Mouse (Mus musculus) adrenal gland, postnatal 10 days (tissue): ENCODE results near the gene Palld. TPM values are rescaled to one million over a fixed set of nuclear protein-coding genes. Genes with fewer than 3 reads are reported as not detected.

ENCODE experiments used
- DNase-seq: peaks from one replicate; pipeline ENCODE4 v3.0.0; 2021; ENCODE audit warnings: mixed read lengths
- total RNA-seq, 2 experiments: library from RNA; stranded (reverse); gene quantifications; 2 replicates each; pipeline ENCODE4 v1.2.3; 2021

Palld gene
- total RNA-seq, 2 experiments from 2014 or later, result 32.3 to 37.3 TPM

GRCm38 (mm10) chr8:61730669-61731068 lies 171.8 kb downstream of the Palld start:
- no peak for DNase-seq

- DNase-seq, result no peak
These were observed 177.0 kb downstream of the Palld start for GRCm38 (mm10) chr8:61725306-61726017.

DNA sequence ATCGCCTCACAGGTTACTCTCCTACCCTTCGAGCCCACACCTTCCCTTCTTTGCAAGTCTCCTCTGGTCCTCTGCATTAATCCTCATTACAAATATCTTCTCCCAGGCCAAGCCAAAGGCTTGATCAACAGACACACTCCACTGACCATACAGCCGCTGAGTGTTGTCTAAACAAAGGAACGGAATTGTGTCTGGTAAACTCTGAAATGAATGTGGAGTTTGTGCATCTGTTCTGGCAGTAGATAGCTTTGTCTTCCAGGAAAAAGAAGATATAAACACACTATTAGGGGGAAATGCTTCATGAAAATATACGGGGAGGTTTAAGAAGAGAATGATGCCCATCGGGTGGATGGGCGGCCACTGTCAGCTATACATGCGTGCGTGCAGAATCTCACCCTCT lies 180.3 kb downstream of the Palld start:
- no peak for DNase-seq

DNA sequence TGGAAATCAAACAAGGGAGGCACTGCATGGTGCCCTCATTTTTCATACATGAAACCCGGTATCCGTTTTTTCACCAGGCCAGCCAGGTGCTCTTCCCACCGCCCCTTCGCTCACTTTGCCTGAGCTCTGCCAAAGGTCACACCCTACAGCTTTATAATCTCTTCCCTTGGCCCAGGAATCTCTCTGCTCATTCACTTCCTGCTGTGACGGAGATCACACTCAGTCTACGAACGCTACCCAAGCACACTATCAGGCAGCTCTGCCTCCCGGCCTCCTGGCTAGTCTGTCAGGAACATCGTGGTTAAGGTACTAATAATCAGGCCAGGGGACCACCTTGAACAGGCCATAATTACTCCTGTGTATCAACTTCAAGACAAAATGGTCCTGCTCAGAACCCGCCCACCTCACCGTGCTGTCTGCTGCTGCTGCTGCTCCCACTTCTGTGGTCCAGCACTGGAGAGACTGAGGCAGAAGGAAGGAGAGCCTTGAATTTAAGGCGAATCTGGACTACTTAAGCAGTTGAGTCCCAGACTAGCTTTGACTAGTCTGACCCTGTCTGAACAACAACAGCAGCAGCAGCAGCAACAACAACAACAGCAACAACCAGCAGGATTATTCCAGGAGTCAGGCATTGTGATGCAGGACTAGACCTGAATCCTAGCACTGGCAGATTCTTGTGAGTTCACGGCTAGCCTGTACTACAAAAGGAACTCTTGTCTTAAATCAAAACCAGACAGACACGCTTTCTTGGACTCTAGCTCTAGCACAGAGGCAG lies 187.0 kb downstream of the Palld start:
- no peak for DNase-seq

GRCm38 (mm10) chr8:61714293-61714831 lies 188.1 kb downstream of the Palld start:
- no peak for DNase-seq

DNA sequence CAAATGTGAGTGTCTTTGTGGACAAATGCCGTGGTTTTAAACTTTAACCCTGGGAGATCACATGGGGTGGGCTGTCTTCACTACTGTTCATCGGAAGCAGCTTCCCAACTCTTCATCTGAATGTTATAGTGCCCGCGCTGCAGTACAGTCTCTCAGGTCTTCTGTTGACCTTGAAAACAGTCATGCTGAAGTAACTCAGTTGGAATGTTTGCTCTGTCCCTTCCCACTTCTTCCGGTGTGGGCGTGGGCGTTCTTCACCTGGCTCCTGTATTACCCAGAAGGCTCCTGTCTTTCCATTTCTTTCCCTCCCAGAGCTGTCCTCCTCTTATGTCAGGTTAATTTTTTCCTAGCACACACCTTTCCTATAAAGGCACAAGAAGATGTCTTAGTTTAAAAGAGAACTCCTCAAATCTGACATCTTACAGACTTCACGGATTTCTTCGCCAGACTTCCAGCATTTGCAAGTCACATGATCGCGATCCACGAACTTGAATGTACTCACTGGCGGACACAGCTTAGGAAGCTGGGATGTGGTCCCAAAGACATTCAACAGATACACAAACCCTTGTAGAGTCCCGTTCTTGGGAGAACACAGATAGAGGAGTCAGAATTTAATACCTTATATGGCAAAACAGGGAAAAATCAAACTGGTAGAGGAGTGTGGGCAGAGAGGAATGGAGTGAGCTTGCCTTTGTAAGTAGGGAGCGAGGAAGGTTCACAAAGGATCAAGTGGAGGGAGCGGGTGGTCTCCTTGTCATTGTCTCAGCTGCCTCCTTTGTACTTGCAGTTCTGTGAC lies 189.1 kb downstream of the Palld start:
- no peak for DNase-seq

DNA sequence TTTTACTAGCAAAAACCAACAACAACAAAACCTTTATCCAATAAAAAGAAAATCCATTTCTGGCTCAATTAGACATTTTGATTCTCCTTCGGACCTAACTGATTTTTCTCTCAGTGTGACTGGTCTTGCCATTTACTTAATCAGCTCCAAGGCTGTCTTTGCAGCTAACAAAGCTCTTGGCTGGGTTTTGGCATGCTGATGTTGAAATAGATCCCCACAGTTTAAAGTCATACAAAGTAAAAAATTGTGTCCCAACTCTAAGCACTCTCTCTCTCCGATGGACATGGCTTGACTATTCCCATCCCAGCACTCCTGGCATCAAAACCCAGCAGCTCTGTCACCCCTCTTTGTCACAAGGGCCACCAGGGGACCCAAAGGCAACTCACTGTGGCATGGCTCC lies 190.1 kb downstream of the Palld start:
- peak; percentile 8 for DNase-seq

DNA sequence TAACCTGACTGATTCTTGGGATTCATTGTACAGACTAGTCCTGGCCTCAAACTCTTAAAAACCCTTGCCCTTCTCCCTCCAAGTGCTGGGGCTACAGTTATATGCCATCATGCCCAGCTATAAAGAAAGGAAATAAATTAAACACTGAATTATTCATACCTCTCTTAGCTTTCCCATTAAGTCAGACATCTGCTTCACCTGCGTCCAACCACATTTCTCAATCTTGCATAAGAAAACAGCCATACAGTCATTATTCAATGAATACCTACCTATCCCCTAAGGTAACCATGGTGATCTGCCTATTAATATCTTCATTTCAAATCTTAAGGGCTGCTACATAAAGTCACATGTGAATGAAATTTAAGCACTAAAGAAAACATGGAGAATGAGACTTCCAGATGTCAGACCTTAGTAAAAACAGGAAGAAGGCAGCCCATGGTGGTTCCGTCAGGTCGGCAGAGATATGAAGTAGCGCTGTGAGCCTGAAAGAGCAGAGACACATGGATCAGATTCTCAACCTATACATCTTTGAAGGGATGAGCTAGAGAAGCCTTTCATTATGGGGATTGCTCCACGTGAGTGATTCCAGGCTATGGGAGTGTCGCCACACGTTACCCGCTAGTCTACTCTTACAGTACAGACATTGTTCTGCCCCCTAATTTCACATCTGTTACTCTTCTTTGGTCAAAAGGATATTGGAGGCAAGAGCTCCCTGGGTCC lies 193.7 kb downstream of the Palld start:
- DNase-seq, result no peak

GRCm38 (mm10) chr8:61705491-61705890 lies 197.0 kb downstream of the Palld start:
- DNase-seq, result no peak

GRCm38 (mm10) chr8:61702122-61702521 lies 200.4 kb downstream of the Palld start:
- DNase-seq, result no peak

GRCm38 (mm10) chr8:61700932-61701681 lies 201.4 kb downstream of the Palld start:
- no peak for DNase-seq

GRCm38 (mm10) chr8:61700298-61700697 lies 202.2 kb downstream of the Palld start:
- DNase-seq, result peak; percentile 22

DNA sequence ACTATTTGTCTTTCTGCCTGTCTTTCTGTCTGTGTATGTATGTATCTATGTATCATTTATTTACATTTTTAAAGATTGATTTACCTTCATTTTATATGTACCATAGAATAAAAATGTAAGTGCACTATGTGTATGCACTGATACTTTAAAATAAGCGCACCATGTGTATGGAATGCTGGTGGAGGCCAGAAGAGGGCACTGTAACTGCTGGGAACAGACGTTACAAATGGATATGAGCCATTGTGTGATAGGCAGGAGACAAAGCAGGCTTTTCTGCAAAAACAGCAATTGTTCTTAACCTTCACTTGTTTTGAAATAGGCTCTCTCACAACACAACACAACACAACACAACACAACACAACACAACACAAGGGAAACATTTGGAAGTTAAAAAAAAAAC lies 203.5 kb downstream of the Palld start:
- no peak for DNase-seq

- DNase-seq, result no peak
These were observed 204.6 kb downstream of the Palld start for GRCm38 (mm10) chr8:61697728-61698385.

GRCm38 (mm10) chr8:61696846-61697455 lies 205.5 kb downstream of the Palld start:
- no peak for DNase-seq

- DNase-seq, result no peak
These were observed 207.1 kb downstream of the Palld start for GRCm38 (mm10) chr8:61695416-61695815.

DNA sequence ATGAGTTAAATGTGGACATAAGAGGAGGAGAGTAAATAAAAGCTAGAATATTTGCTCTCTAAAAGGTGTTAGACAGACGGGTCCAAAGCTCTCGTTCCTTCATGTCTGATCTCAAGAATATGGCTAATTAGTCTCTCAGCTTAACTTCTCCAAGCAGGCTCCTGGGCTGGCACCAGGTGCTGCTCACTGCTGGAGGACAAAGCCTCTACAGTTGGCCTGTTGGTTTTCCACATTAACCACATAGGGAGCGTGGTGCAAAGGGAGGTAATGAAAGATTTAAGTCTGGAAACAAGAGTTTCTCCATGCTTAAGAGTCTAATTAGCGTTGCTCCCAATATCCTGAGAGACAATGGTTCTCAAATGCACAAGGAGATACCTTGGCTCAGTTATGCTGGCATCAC lies 209.6 kb downstream of the Palld start:
- DNase-seq, result no peak

DNA sequence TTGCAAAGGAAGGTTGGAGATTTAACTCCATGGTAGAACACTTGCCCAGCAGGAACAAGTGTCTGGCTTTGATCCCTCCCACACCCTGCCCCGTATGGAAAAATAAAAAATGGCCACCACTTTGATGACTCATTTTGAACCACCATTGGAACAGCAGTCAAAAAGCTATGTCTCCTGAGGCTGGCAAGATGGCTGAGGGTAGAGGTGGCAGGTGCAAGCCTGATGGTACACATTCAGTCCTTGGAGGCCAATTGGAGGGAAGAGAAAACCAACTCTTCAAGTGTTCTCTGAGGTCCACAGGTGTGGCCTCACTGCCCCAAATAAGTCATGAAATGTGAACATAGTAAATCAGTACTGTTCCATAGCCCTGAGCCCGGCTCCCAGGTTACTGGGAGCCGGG lies 210.4 kb downstream of the Palld start:
- DNase-seq, result no peak

DNA sequence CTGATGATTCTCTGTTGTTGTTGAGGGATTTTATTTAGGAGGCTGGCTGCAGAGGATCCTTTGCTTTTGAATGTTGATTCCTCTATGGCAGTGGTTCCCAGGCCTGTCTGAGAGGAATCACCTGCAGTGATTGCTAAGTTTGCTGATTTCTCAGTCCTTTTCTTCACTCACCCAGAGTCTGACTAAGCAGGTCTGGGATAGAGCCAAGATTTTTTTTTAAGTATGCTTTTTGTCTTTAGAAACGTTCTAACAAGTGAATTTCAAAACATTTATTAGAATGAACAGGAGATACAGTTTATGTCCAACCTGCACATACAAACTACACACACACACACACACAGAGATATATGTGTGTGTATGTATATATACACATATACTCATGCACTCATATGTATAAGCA lies 211.1 kb downstream of the Palld start:
- no peak for DNase-seq

- no peak for DNase-seq
These were observed 215.4 kb downstream of the Palld start for GRCm38 (mm10) chr8:61687071-61687470.
